Mouse (Mus musculus) kidney, embryonic 14.5 days (tissue): ENCODE results near the gene Macrod2. TPM values are rescaled to one million over a fixed set of nuclear protein-coding genes. Genes with fewer than 3 reads are reported as not detected.
A peak's percentile ranks its signal among the peaks of the same experiment; 100 is the strongest.

ENCODE experiments used
- ATAC-seq: fragments of 200-750 bp; cut with Nextera tagmentation; 2 replicates; pipeline ENCODE4 v1.8.0; 2017; ENCODE audit warnings: moderate number of reproducible peaks, mild to moderate bottlenecking, moderate TSS enrichment, moderate library complexity; ENCODE audit not compliant: low FRiP score, low TSS enrichment
- H3K27ac ChIP-seq: fragments of 300-500 bp; sonication (generic); 2 replicates; pipeline ENCODE4 v1.5.1; 2014; ENCODE audit warnings: low read depth, mild to moderate bottlenecking, low read length, moderate library complexity, mixed read lengths
- H3K27me3 ChIP-seq: fragments of 300-500 bp; sonication (generic); 2 replicates; pipeline ENCODE4 v1.6.1; 2014; ENCODE audit warnings: mild to moderate bottlenecking, low read length; ENCODE audit not compliant: control insufficient read depth, insufficient read depth
- H3K36me3 ChIP-seq: fragments of 300-500 bp; sonication (generic); 2 replicates; pipeline ENCODE4 v1.6.1; 2014; ENCODE audit warnings: low read length, mixed read lengths; ENCODE audit not compliant: control insufficient read depth, insufficient read depth
- H3K4me1 ChIP-seq: fragments of 300-500 bp; sonication (generic); 2 replicates; pipeline ENCODE4 v1.6.1; 2014; ENCODE audit warnings: low read length, mixed read lengths; ENCODE audit not compliant: control insufficient read depth, insufficient read depth
- H3K4me2 ChIP-seq: fragments of 300-500 bp; sonication (generic); replicated peaks from 2 replicates; pipeline ENCODE4 v1.6.1; 2014; ENCODE audit warnings: low read depth, mild to moderate bottlenecking, low read length
- H3K4me3 ChIP-seq: fragments of 300-500 bp; sonication (generic); 2 replicates; pipeline ENCODE4 v1.5.1; 2014; ENCODE audit warnings: mild to moderate bottlenecking, low read length
- H3K9ac ChIP-seq: fragments of 300-500 bp; sonication (generic); 2 replicates; pipeline ENCODE4 v1.6.1; 2014; ENCODE audit warnings: low read depth, mild to moderate bottlenecking, low read length, moderate library complexity
- H3K9me3 ChIP-seq: fragments of 300-500 bp; sonication (generic); 2 replicates; pipeline ENCODE4 v1.6.1; 2016; ENCODE audit warnings: low read length; ENCODE audit not compliant: control insufficient read depth
- whole genome bisulfite sequencing: fragments of 180-500 bp; shearing (Covaris S2); extraction: QIAGEN DNeasy Blood & Tissue Kit; methylation state at CpG from one replicate; pipeline ENCODE4 v1.1.7; 2014; 5-methylcytosine and 5-hydroxymethylcytosine counted together
- polyA plus RNA-seq: library from polyadenylated mRNA; unstranded; fragments of >200 nt; fragmentation: Nextera tagmentation; extraction: Ambion mirVana; gene quantifications from 2 replicates; pipeline ENCODE4 v1.2.1, GENCODE M21; 2014

Macrod2 gene
- polyA plus RNA-seq, 1 experiment from 2014 or later = 22.2 TPM

- Histone ChIP-seq H3K27ac (no peak overlapping the region), H3K36me3 (no peaks in the 10 kb centered on the region), H3K4me2 (no peak overlapping the region), H3K4me1 (no peaks in the 10 kb centered on the region), H3K9ac (no peak overlapping the region), H3K27me3 (no peaks in the 10 kb centered on the region), H3K9me3 (no peaks in the 10 kb centered on the region), H3K4me3 (no peak overlapping the region)
- ATAC-seq = peak; percentile 66; the same call in 1 of the 2 replicates
- WGBS = 96% methylated on average over 3 of the region's 3 CpGs
Observed at GRCm38 (mm10) chr2:141505451-141505850, 1110.3 kb downstream of the Macrod2 start.

DNA sequence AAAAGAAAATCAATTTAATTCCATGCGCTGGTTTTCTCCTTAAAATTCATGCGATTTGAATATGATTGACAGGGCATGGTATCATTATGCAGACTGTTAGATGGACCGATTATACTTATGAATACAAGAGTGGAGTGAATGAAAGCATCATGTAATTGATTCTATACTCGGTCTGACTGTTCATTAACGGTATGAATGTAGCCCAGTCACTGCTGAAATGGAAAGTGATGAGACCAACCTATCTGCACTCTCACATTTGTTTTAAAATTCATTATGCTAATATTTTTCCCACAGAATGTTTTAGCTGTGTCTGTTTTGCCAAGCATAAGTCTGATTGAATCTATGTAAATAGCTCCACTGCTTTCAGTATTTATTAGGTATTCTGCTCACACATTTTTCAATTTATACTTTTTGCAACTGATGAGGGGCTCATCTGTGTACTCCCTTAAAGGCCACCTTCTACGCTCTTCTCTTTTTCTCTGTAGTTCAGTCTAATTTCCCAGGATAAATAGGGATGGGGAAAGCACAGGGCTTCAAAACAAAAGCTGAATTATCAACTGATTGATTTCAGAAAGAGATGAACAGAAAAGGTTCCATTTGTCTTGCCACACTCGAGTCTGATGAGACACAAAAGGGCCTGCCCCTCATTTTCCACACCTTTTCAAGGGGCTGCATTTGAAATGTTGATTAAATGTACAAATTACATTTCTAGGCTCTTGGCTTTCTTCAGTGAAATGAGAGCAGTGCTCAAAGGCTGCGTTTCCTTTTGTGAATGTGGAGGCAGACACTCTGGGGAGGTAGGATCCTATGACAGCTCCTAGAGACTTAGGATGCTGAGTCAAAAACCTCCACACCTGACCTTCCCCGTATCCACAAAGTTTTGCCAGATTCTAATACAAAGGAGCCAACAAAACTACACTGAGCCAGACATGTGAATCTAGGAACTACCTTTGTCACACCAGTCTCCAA lies 1113.1 kb downstream of the Macrod2 start:
- no peak overlapping the region for H3K9ac ChIP-seq
- H3K36me3 ChIP-seq = no peaks in the 10 kb centered on the region
- 82% methylated on average over 9 of the region's 9 CpGs for WGBS
- H3K27me3 ChIP-seq = no peaks in the 10 kb centered on the region
- no peak for ATAC-seq
- H3K4me2 ChIP-seq = no peak overlapping the region
- H3K9me3 ChIP-seq = no peaks in the 10 kb centered on the region
- no peak overlapping the region for H3K27ac ChIP-seq
- no peak overlapping the region for H3K4me3 ChIP-seq
- no peaks in the 10 kb centered on the region for H3K4me1 ChIP-seq

- H3K27ac ChIP-seq = no peak overlapping the region
- no peaks in the 10 kb centered on the region for H3K27me3 ChIP-seq
- H3K4me1 ChIP-seq = no peaks in the 10 kb centered on the region
- no peak overlapping the region for H3K4me2 ChIP-seq
- H3K9me3 ChIP-seq = no peaks in the 10 kb centered on the region
- WGBS = 69% methylated on average over 3 of the region's 3 CpGs
- no peaks in the 10 kb centered on the region for H3K36me3 ChIP-seq
- H3K4me3 ChIP-seq = no peak overlapping the region
- H3K9ac ChIP-seq = no peak overlapping the region
- no peak for ATAC-seq
Observed at GRCm38 (mm10) chr2:141514976-141515375, 1119.9 kb downstream of the Macrod2 start.

DNA sequence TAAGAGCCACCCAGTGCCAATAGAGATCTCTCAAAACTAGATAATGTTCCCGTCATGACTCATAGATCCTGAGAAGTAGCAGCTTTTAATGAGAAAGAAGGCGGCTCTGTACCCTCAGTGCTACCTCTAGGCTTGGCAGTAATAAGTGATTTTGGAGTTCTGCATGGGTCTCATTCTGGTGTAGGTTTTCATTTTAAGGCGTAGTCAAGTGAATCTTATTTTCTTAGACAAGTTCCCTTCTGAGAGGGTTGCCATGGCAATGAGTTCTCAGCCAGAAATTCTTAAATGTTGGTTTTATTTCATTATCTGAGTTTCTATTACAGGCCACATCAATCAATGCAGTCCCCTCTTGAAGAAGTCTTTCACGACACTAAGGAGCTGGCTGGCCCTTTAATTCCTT lies 1127.0 kb downstream of the Macrod2 start:
- 67% methylated on average over 4 of the region's 4 CpGs for WGBS
- no peak overlapping the region for H3K4me3 ChIP-seq
- no peaks in the 10 kb centered on the region for H3K36me3 ChIP-seq
- no peak overlapping the region for H3K9ac ChIP-seq
- no peaks in the 10 kb centered on the region for H3K9me3 ChIP-seq
- no peak overlapping the region for H3K4me2 ChIP-seq
- ATAC-seq = no peak
- H3K27ac ChIP-seq = no peak overlapping the region
- no peaks in the 10 kb centered on the region for H3K27me3 ChIP-seq
- H3K4me1 ChIP-seq = no peaks in the 10 kb centered on the region

GRCm38 (mm10) chr2:141545877-141546276 lies 1150.8 kb downstream of the Macrod2 start:
- Histone ChIP-seq H3K4me1 (no peaks in the 10 kb centered on the region), H3K27ac (no peak overlapping the region), H3K36me3 (no peaks in the 10 kb centered on the region), H3K9me3 (no peaks in the 10 kb centered on the region), H3K9ac (no peak overlapping the region), H3K4me3 (no peak overlapping the region), H3K4me2 (no peak overlapping the region), H3K27me3 (no peaks in the 10 kb centered on the region)
- no peak for ATAC-seq

GRCm38 (mm10) chr2:141551701-141552100 lies 1156.6 kb downstream of the Macrod2 start:
- Histone ChIP-seq H3K9me3 (no peaks in the 10 kb centered on the region), H3K4me2 (no peak overlapping the region), H3K9ac (no peak overlapping the region), H3K4me3 (no peak overlapping the region), H3K36me3 (no peaks in the 10 kb centered on the region), H3K4me1 (no peaks in the 10 kb centered on the region), H3K27ac (no peak overlapping the region), H3K27me3 (no peaks in the 10 kb centered on the region)
- ATAC-seq = no peak
- WGBS = 91% methylated on average over 1 of the region's 1 CpGs

DNA sequence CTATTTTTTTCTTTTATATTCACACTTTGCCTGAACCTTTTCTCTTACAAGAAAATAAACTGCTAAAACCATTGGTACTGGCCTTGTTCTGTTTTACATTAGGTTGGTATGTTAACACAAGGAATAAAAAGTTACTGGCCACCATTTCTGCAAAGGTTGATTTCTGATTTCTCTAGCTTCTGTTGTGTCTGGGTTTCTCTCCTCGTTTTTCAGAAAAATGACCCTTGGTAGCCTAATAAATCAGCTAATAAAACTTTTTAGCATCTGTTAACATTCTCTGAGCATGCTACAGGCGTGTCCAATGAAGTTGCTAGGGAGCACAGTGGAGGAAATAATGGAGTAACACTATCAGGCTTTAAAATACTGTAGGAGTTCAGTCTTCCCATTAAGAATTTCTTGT lies 1161.6 kb downstream of the Macrod2 start:
- no peak overlapping the region for H3K9ac ChIP-seq
- no peaks in the 10 kb centered on the region for H3K4me1 ChIP-seq
- ATAC-seq = no peak
- no peaks in the 10 kb centered on the region for H3K27me3 ChIP-seq
- H3K27ac ChIP-seq = no peak overlapping the region
- H3K4me3 ChIP-seq = no peak overlapping the region
- H3K9me3 ChIP-seq = no peaks in the 10 kb centered on the region
- no peak overlapping the region for H3K4me2 ChIP-seq
- 40% methylated on average over 2 of the region's 2 CpGs for WGBS
- no peaks in the 10 kb centered on the region for H3K36me3 ChIP-seq

GRCm38 (mm10) chr2:141558242-141558827 lies 1163.2 kb downstream of the Macrod2 start:
- no peak for ATAC-seq
- Histone ChIP-seq H3K27me3 (no peaks in the 10 kb centered on the region), H3K27ac (no peak overlapping the region), H3K4me2 (no peak overlapping the region), H3K4me1 (no peaks in the 10 kb centered on the region), H3K4me3 (no peak overlapping the region), H3K9ac (no peak overlapping the region), H3K9me3 (no peaks in the 10 kb centered on the region), H3K36me3 (no peaks in the 10 kb centered on the region)
- WGBS = 84% methylated on average over 1 of the region's 1 CpGs

DNA sequence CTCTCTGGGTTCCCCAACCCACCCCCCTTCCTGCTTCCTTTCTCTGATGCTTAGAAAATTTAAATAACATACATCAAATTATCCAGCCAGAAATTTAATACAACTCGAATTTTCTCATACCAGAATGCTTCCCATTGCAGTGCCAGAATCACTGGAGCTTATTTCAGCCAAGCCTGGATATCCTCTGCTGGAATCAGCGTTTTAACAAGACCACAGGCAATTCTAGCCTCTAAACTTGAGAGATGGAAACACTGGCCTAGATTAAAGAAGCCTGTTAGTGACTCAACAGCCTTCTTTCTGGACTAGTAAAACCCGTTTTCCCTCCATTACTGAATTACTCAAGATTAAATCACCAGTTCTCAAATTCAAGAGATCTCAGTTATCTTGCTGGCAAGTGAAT lies 1170.9 kb downstream of the Macrod2 start:
- H3K9me3 ChIP-seq = no peaks in the 10 kb centered on the region
- H3K36me3 ChIP-seq = no peaks in the 10 kb centered on the region
- no peak for ATAC-seq
- 62% methylated on average over 3 of the region's 3 CpGs for WGBS
- H3K4me1 ChIP-seq = no peaks in the 10 kb centered on the region
- H3K27me3 ChIP-seq = no peaks in the 10 kb centered on the region
- no peak overlapping the region for H3K9ac ChIP-seq
- H3K4me2 ChIP-seq = no peak overlapping the region
- no peak overlapping the region for H3K4me3 ChIP-seq
- H3K27ac ChIP-seq = no peak overlapping the region
